Mouse (Mus musculus) lung, postnatal 0 days (tissue): ENCODE results near the gene Ifi35.

ENCODE experiments used
- CTCF ChIP-seq: IDR thresholded peaks from 2 replicates; pipeline ENCODE4 v1.5.1; 2016; ENCODE audit warnings: antibody characterized with exemption, mild to moderate bottlenecking
- EP300 ChIP-seq: IDR thresholded peaks from 2 replicates; pipeline ENCODE4 v1.6.1; 2016; ENCODE audit warnings: antibody characterized with exemption, mild to moderate bottlenecking, control low read depth

DNA sequence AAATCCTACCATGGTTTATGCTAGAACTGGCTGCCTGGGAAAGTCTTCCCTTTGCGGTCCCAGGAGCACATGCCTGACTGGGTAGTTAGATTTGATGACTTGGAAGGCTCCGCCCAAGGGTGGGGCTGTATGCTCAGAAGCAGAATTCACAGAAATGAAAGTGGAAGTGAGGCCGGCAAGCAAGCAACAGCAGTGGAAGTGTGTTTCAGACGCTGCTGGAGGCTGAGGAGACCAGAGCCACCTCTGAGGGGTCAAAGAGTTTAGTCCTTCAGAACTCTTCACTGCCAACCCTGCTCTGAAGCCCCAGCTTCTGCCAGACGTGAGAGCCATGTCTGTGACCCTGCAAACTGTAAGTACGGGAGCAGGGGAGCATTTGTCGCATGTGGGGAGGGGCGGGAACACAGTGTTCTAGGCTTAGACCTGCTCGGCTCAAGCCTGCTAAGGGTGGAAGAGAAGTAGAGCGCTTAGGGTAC lies at the start of gene Ifi35:
- 0 out of 2 replicates have a peak, but pooled peaks have one; percentile 6 for TF ChIP-seq CTCF
- TF ChIP-seq EP300, result peak; percentile 40; the same call in 1 of the 2 replicates
